Mouse (Mus musculus) cerebellum, adult 8-10 months (tissue): ENCODE results near the gene Ccl6.
A peak's percentile ranks its signal among the peaks of the same experiment; 100 is the strongest.
"Not testable (repeated sequence)": the region's sequence is repeated elsewhere in the genome, so short reads cannot be mapped to it uniquely, and the experiment has no call there.

Experiments used
- DNase-seq: peaks from one replicate; pipeline ENCODE4 v3.0.0; 2022

Ccl6 gene

DNA sequence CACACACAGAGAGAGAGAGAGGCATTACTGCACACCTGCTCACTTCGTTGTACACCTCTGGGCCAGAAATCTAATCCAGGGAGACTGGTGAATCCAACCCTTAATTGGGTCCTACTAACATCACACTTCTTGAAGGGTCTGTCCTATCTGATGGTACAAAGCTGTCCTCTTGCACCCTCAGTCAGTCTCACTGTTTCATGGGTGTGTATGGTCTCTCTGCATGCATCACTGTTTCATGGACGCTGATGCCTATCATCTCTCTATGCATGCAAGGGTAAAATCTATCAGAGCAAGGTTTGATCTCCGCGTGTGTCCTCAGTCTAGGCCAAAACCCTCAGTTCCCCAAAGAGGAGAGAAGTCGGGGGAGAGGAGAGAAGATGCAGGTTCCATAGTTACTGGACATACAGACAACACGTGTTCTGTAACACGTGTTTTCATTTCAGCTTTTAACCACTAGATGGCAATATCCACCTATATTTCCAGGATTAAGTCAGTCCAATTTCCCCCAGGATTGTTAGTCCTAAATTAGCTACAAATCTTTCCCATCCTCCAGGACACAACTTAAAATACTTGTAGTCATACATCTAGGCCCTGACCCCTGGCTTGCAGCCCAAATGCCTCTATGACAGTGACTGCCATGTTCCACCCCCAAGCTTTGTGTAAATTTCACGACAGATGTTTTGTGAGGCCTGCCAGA, 36.7 kb downstream of the Ccl6 start:
- DNase-seq: peak; percentile 16

GRCm38 (mm10) chr11:83551668-83552067, 41.2 kb downstream of the Ccl6 start:
- DNase-seq: no peak

DNA sequence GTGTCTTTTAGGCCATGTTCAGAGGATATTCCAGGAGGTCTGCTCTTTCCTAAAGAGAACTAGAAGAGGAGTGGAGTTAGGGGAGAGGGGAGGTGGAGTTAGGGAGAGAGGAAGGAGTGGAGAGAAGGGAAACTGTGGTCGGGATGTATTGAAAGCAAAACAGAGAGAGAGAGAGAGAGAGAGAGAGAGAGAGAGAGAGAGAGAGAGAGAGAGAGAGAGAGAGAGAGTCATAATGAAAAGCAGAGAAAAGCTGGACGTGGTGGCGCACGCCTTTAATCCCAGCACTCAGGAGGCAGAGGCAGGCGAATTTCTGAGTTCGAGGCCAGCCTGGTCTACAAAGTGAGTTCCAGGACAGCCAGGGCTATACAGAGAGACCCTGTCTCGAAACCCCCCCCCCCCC, 41.9 kb downstream of the Ccl6 start:
- not testable (repeated sequence) for DNase-seq

GRCm38 (mm10) chr11:83550186-83550632, 42.7 kb downstream of the Ccl6 start:
- no peak for DNase-seq

- DNase-seq: no peak
Observed at GRCm38 (mm10) chr11:83544214-83544613, 48.7 kb downstream of the Ccl6 start.

DNA sequence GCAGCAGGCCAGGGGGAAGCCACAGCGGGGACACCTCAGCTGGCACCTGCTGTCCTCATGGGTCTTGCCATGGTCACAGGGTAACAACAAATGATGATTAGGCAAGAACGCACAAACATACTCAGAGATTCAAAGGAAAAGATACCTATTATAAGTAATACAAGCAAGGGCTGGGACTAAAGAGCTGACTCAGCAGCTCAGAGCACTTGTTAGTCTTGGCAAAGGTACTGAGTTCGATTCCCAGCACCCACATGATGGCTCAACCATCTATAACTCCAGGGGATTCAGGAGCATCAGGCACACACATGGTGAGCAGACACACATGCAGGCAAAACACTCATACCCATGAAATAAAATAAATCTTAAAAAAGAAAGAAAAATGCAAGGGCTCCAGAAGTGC, 51.5 kb downstream of the Ccl6 start:
- no peak for DNase-seq

DNA sequence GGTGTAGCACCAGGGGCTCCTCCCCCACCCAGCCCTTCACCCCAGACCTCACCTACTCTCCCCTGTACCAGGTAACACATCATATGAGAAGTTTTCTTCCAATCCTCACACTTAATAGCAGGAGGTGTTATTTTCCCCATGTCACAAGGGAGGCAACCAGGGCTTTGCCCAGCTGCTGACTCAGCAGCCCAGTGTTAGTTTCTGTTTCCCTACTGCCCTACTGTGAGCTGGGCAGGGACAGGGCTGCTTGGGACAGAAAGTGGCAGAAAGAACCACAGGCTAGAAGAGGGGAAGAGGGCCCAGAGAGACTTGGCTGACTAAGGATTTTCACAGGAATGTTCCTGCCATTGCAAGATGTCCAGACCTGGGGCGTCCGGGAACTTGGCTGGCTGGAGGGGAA, 52.0 kb downstream of the Ccl6 start:
- DNase-seq: no peak

DNA sequence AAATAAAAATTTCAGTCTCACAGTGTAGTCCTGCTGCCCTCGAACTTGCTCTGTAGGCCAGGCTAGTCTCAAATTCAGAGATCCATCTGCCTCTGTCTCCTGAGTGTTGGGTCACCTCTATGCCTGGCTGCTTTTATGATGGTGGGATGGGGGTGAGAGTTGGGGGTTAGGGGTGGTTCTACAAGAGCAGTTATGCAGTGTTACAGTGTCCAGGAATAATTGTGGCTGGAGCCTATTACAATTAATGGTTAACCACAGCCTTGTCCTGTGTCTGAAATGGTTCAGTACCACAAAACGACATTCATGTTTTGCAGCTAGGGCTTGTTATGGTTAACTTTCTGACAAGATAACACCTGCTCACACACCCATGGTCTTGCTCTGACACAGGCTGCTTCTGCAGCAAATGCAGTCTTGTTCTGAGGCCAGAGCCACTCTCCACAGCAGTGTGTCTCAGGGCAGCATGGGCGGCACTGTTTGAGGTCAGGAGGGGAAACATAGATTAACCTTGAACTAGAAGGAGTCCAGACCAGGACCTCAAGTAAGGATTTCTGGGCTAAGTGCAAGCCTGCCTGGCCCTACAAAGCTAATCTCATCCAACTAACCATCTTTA, 54.1 kb downstream of the Ccl6 start:
- no peak for DNase-seq
